Mouse (Mus musculus) embryonic facial prominence, embryonic 10.5 days (tissue): Measurements from ENCODE around the gene Rap1a. TPM values are rescaled to one million over a fixed set of nuclear protein-coding genes. Genes with fewer than 3 reads are reported as not detected.

Experiments used
- DNase-seq: peaks from one replicate; pipeline ENCODE4 v3.0.0-alpha.2; 2017; ENCODE audit warnings: low spot score
- H3K27ac ChIP-seq: fragments of 300-500 bp; sonication (generic); replicated peaks from 2 replicates; pipeline ENCODE4 v1.5.1; 2016; ENCODE audit warnings: mild to moderate bottlenecking
- H3K27me3 ChIP-seq: fragments of 300-500 bp; sonication (generic); replicated peaks from 2 replicates; pipeline ENCODE4 v1.6.1; 2016; ENCODE audit warnings: low read depth, mild to moderate bottlenecking; ENCODE audit not compliant: poor library complexity, severe bottlenecking
- H3K36me3 ChIP-seq: fragments of 300-500 bp; sonication (generic); replicated peaks from 2 replicates; pipeline ENCODE4 v1.6.1; 2016; ENCODE audit warnings: mild to moderate bottlenecking, moderate library complexity
- H3K4me1 ChIP-seq: fragments of 300-500 bp; sonication (generic); 2 replicates; pipeline ENCODE4 v1.6.1; 2016
- H3K4me3 ChIP-seq: fragments of 300-500 bp; sonication (generic); 2 replicates; pipeline ENCODE4 v1.5.1; 2016; ENCODE audit warnings: mild to moderate bottlenecking, moderate library complexity
- H3K9me3 ChIP-seq: fragments of 300-500 bp; sonication (generic); 2 replicates; pipeline ENCODE4 v1.6.1; 2016; ENCODE audit warnings: mild to moderate bottlenecking
- WGBS: fragments of 180-500 bp; shearing (Covaris S2); methylation state at CpG from one replicate; pipeline ENCODE4 v1.1.7; 2016; 5-methylcytosine and 5-hydroxymethylcytosine counted together
- polyA plus RNA-seq: library from polyadenylated mRNA; unstranded; fragments of >200 nt; fragmentation: Nextera tagmentation; extraction: Ambion mirVana; gene quantifications from 2 replicates; pipeline ENCODE4 v1.2.1, GENCODE M21; 2016

Gene Rap1a
- polyA plus RNA-seq, 1 experiment from 2014 or later = 66.0 TPM

- 72% methylated on average over 4 of the region's 4 CpGs for WGBS
- peak overlapping the region; percentile 87; the same call in 1 of the 2 replicates for H3K4me3 ChIP-seq
These were observed 1.8 kb downstream of the Rap1a start for GRCm38 (mm10) chr3:105799375-105799774.

GRCm38 (mm10) chr3:105798770-105799169 is 2.4 kb downstream of the Rap1a start:
- no peak overlapping the region for H3K27ac ChIP-seq
- no peaks in the 10 kb centered on the region for H3K36me3 ChIP-seq
- H3K9me3 ChIP-seq = no peaks in the 10 kb centered on the region
- H3K27me3 ChIP-seq = no peaks in the 10 kb centered on the region
- no peak overlapping the region; the same call in 1 of the 2 replicates for H3K4me3 ChIP-seq
- peaks cover 26% of the 10 kb centered on the region for H3K4me1 ChIP-seq
- WGBS = 86% methylated on average over 2 of the region's 2 CpGs
- DNase-seq = no peak

More at GRCm38 (mm10) chr3:105799375-105799774, 1.8 kb downstream of the Rap1a start:
- Histone ChIP-seq H3K36me3 (no peaks in the 10 kb centered on the region), H3K9me3 (no peaks in the 10 kb centered on the region), H3K27ac (no peak overlapping the region), H3K27me3 (no peaks in the 10 kb centered on the region; the same call in 1 of the 2 replicates), H3K4me1 (peaks cover 26% of the 10 kb centered on the region)
- DNase-seq = no peak

- no peak overlapping the region for H3K4me3 ChIP-seq
- DNase-seq = no peak
- WGBS = 81% methylated on average over 2 of the region's 2 CpGs
- H3K4me1 ChIP-seq = peaks cover 26% of the 10 kb centered on the region
- H3K27me3 ChIP-seq = no peaks in the 10 kb centered on the region
- H3K27ac ChIP-seq = no peak overlapping the region
- no peaks in the 10 kb centered on the region for H3K9me3 ChIP-seq
- H3K36me3 ChIP-seq = peaks cover under 1% of the 10 kb centered on the region; the same call in 1 of the 2 replicates
These were observed 3.7 kb downstream of the Rap1a start for GRCm38 (mm10) chr3:105797427-105797826.

- no peaks in the 10 kb centered on the region for H3K27me3 ChIP-seq
- H3K9me3 ChIP-seq = no peaks in the 10 kb centered on the region
- peaks cover 25% of the 10 kb centered on the region for H3K4me1 ChIP-seq
- no peak for DNase-seq
- WGBS = 86% methylated on average over 4 of the region's 4 CpGs
- peaks cover 2% of the 10 kb centered on the region for H3K36me3 ChIP-seq
- no peak overlapping the region for H3K27ac ChIP-seq
- H3K4me3 ChIP-seq = no peak overlapping the region
These were observed 4.4 kb downstream of the Rap1a start for GRCm38 (mm10) chr3:105796761-105797160.

- DNase-seq = no peak
- Histone ChIP-seq H3K9me3 (no peaks in the 10 kb centered on the region), H3K27ac (no peak overlapping the region), H3K4me3 (no peak overlapping the region), H3K4me1 (peaks cover 9% of the 10 kb centered on the region), H3K27me3 (no peaks in the 10 kb centered on the region), H3K36me3 (peaks cover 19% of the 10 kb centered on the region)
- 80% methylated on average over 1 of the region's 1 CpGs for WGBS
These were observed 6.8 kb downstream of the Rap1a start for GRCm38 (mm10) chr3:105794309-105794708.

GRCm38 (mm10) chr3:105792309-105792708 is 8.8 kb downstream of the Rap1a start:
- no peak for DNase-seq
- 94% methylated on average over 7 of the region's 7 CpGs for WGBS
- H3K4me3 ChIP-seq = no peak overlapping the region
- H3K27ac ChIP-seq = no peak overlapping the region
- no peaks in the 10 kb centered on the region for H3K4me1 ChIP-seq
- H3K27me3 ChIP-seq = no peaks in the 10 kb centered on the region
- H3K9me3 ChIP-seq = peaks cover 4% of the 10 kb centered on the region; the same call in 1 of the 2 replicates
- peaks cover 36% of the 10 kb centered on the region for H3K36me3 ChIP-seq

- Histone ChIP-seq H3K4me3 (no peak overlapping the region), H3K9me3 (peaks cover 4% of the 10 kb centered on the region; the same call in 1 of the 2 replicates), H3K27ac (no peak overlapping the region), H3K36me3 (peaks cover 46% of the 10 kb centered on the region), H3K27me3 (no peaks in the 10 kb centered on the region), H3K4me1 (no peaks in the 10 kb centered on the region)
- DNase-seq = no peak
- WGBS = 95% methylated on average over 2 of the region's 2 CpGs
These were observed 10.0 kb downstream of the Rap1a start for GRCm38 (mm10) chr3:105791129-105791528.

- no peak overlapping the region for H3K27ac ChIP-seq
- H3K9me3 ChIP-seq = peaks cover 4% of the 10 kb centered on the region; the same call in 1 of the 2 replicates
- WGBS = 96% methylated on average over 1 of the region's 1 CpGs
- no peak overlapping the region for H3K4me3 ChIP-seq
- H3K36me3 ChIP-seq = peaks cover 46% of the 10 kb centered on the region
- DNase-seq = no peak
- H3K4me1 ChIP-seq = no peaks in the 10 kb centered on the region
- H3K27me3 ChIP-seq = no peaks in the 10 kb centered on the region
These were observed 10.8 kb downstream of the Rap1a start for GRCm38 (mm10) chr3:105790338-105790737.

- Histone ChIP-seq H3K9me3 (peaks cover 4% of the 10 kb centered on the region; the same call in 1 of the 2 replicates), H3K36me3 (peaks cover 46% of the 10 kb centered on the region), H3K4me1 (no peaks in the 10 kb centered on the region), H3K4me3 (no peak overlapping the region), H3K27ac (no peak overlapping the region), H3K27me3 (no peaks in the 10 kb centered on the region)
- DNase-seq = no peak
- 82% methylated on average over 1 of the region's 1 CpGs for WGBS
These were observed 11.4 kb downstream of the Rap1a start for GRCm38 (mm10) chr3:105789776-105790175.

GRCm38 (mm10) chr3:105787328-105787727 is 13.8 kb downstream of the Rap1a start:
- peaks cover 4% of the 10 kb centered on the region; the same call in 1 of the 2 replicates for H3K9me3 ChIP-seq
- H3K36me3 ChIP-seq = peaks cover 44% of the 10 kb centered on the region
- H3K4me3 ChIP-seq = no peak overlapping the region
- H3K4me1 ChIP-seq = 0 out of 2 replicates have a peak, but pooled peaks cover 3% of the 10 kb centered on the region
- 94% methylated on average over 3 of the region's 3 CpGs for WGBS
- H3K27ac ChIP-seq = no peak overlapping the region
- DNase-seq = no peak
- H3K27me3 ChIP-seq = no peaks in the 10 kb centered on the region

- Histone ChIP-seq H3K36me3 (peaks cover 38% of the 10 kb centered on the region), H3K27ac (no peak overlapping the region), H3K9me3 (peaks cover 4% of the 10 kb centered on the region; the same call in 1 of the 2 replicates), H3K4me1 (0 out of 2 replicates have a peak, but pooled peaks cover 4% of the 10 kb centered on the region), H3K4me3 (no peak overlapping the region), H3K27me3 (no peaks in the 10 kb centered on the region)
- DNase-seq = no peak
These were observed 15.3 kb downstream of the Rap1a start for GRCm38 (mm10) chr3:105785865-105786264.

- Histone ChIP-seq H3K27ac (no peak overlapping the region), H3K9me3 (peaks cover 4% of the 10 kb centered on the region; the same call in 1 of the 2 replicates), H3K27me3 (no peaks in the 10 kb centered on the region), H3K4me3 (no peak overlapping the region), H3K4me1 (0 out of 2 replicates have a peak, but pooled peaks cover 4% of the 10 kb centered on the region), H3K36me3 (peaks cover 21% of the 10 kb centered on the region)
- DNase-seq = no peak
- WGBS = 64% methylated on average over 1 of the region's 1 CpGs
These were observed 17.3 kb downstream of the Rap1a start for GRCm38 (mm10) chr3:105783809-105784208.

- no peak for DNase-seq
- 71% methylated on average over 7 of the region's 7 CpGs for WGBS
- Histone ChIP-seq H3K36me3 (peaks cover 11% of the 10 kb centered on the region; the same call in 1 of the 2 replicates), H3K27ac (no peak overlapping the region), H3K4me1 (0 out of 2 replicates have a peak, but pooled peaks cover 4% of the 10 kb centered on the region), H3K4me3 (no peak overlapping the region), H3K27me3 (no peaks in the 10 kb centered on the region), H3K9me3 (no peaks in the 10 kb centered on the region)
These were observed 18.7 kb downstream of the Rap1a start for GRCm38 (mm10) chr3:105782406-105782805.
